Comparison of ENCODE assay signal across 8 mouse cellular contexts in genomic region chr5:118069315-118069714, GRCm38 (mm10). TPM values are rescaled to one million over a fixed set of nuclear protein-coding genes. Genes with fewer than 3 reads are reported as not detected.
A peak's percentile ranks its signal among the peaks of the same experiment; 100 is the strongest.
DNase-seq lines count a peak whose midpoint lies in the region; ATAC-seq and TF ChIP-seq lines count a peak whose summit lies in the region.

No protein-coding gene starts in this region.

- no peak overlapping the region for H3K4me2 ChIP-seq in forebrain, embryonic 13.5 days
- no peak overlapping the region for H3K4me2 ChIP-seq in hindbrain, embryonic 11.5 days (replicated peaks; ENCODE audit: low read depth, low read length)
- no peak overlapping the region for H3K4me2 ChIP-seq in lung, postnatal 0 days (replicated peaks; ENCODE audit: low read depth, low read length)

- no peak overlapping the region for H3K27ac ChIP-seq in forebrain, embryonic 13.5 days
- no peak overlapping the region for H3K27ac ChIP-seq in hindbrain, embryonic 11.5 days (ENCODE audit: low read depth, low read length)
- no peak overlapping the region for H3K27ac ChIP-seq in lung, postnatal 0 days (ENCODE audit: low read length)

- H3K9ac ChIP-seq in forebrain, embryonic 13.5 days: no peak overlapping the region
- no peak overlapping the region for H3K9ac ChIP-seq in hindbrain, embryonic 11.5 days (ENCODE audit: low read depth, low read length)
- no peak overlapping the region for H3K9ac ChIP-seq in lung, postnatal 0 days (replicated peaks; ENCODE audit: low read depth)

- TF ChIP-seq CTCF in brain, embryonic 14.5 days (IDR thresholded peaks at IDR 0.05; ENCODE audit: borderline replicate concordance, extremely low read depth, insufficient read depth, insufficient read length): peak; percentile 94
- TF ChIP-seq CTCF in lung, postnatal 0 days (IDR thresholded peaks at IDR 0.05): peak; percentile 92

- no peak for TF ChIP-seq EP300 in lung, postnatal 0 days (IDR thresholded peaks at IDR 0.05)

- peaks cover 56% of the 10 kb centered on the region for H3K4me1 ChIP-seq in forebrain, embryonic 13.5 days
- no peaks in the 10 kb centered on the region for H3K4me1 ChIP-seq in hindbrain, embryonic 11.5 days (replicated peaks; ENCODE audit: control insufficient read depth, insufficient read depth, low read length)
- H3K4me1 ChIP-seq in lung, postnatal 0 days (ENCODE audit: insufficient read depth, low read depth, low read length): no peaks in the 10 kb centered on the region

- H3K9me3 ChIP-seq in forebrain, embryonic 13.5 days (replicated peaks): no peaks in the 10 kb centered on the region
- H3K9me3 ChIP-seq in hindbrain, embryonic 11.5 days (ENCODE audit: control insufficient read depth, low read length): no peaks in the 10 kb centered on the region
- no peaks in the 10 kb centered on the region for H3K9me3 ChIP-seq in lung, postnatal 0 days (ENCODE audit: low read length)

- no peak overlapping the region for H3K4me3 ChIP-seq in forebrain, embryonic 13.5 days
- H3K4me3 ChIP-seq in hindbrain, embryonic 11.5 days (ENCODE audit: low read depth, low read length): no peak overlapping the region
- no peak overlapping the region for H3K4me3 ChIP-seq in lung, postnatal 0 days (ENCODE audit: low read depth, low read length)

- H3K36me3 ChIP-seq in forebrain, embryonic 13.5 days (ENCODE audit: poor library complexity, severe bottlenecking): peaks cover 58% of the 10 kb centered on the region
- H3K36me3 ChIP-seq in hindbrain, embryonic 11.5 days (ENCODE audit: control insufficient read depth, insufficient read depth, low read length): peaks cover 3% of the 10 kb centered on the region; the same call in 1 of the 2 replicates
- peaks cover 24% of the 10 kb centered on the region for H3K36me3 ChIP-seq in lung, postnatal 0 days (ENCODE audit: insufficient read depth, low read length)

- peak; percentile 41; the same call in 1 of the 2 replicates for ATAC-seq in forebrain, embryonic 13.5 days
- peak; percentile 51; the same call in 1 of the 2 replicates for ATAC-seq in hindbrain, embryonic 11.5 days (ENCODE audit: low FRiP score)
- peak; percentile 58 for ATAC-seq in lung, postnatal 0 days

- no peak for TF ChIP-seq POLR2A in brain, embryonic 14.5 days (IDR thresholded peaks at IDR 0.05; ENCODE audit: borderline replicate concordance, extremely low read depth, insufficient read depth, insufficient read length, poor library complexity, severe bottlenecking)

- peak; percentile 69 for DNase-seq in ES-CJ7 (ENCODE audit: low read depth, low spot score)
- DNase-seq in brain, embryonic 14.5 days (ENCODE audit: low read depth): peak; percentile 84
- peak; percentile 82 for DNase-seq in hindbrain, embryonic 11.5 days (ENCODE audit: low spot score)
- peak; percentile 84 to 89 for DNase-seq in layer of hippocampus, postnatal 10 days (ENCODE audit: low spot score in 2 of 2)
- peak; percentile 79 for DNase-seq in lung, postnatal 0 days (ENCODE audit: low spot score)
- peak; percentile 70 for DNase-seq in ovary, postnatal 36 days (ENCODE audit: low spot score)
- DNase-seq in thymus, postnatal 36 days: peak; percentile 78 to 82

- 48% methylated on average over 9 of the region's 9 CpGs for WGBS in forebrain, embryonic 13.5 days
- 45% methylated on average over 9 of the region's 9 CpGs for WGBS in hindbrain, embryonic 11.5 days
- WGBS in lung, postnatal 0 days: 40% methylated on average over 9 of the region's 9 CpGs

- no peaks in the 10 kb centered on the region for H3K27me3 ChIP-seq in forebrain, embryonic 13.5 days
- no peaks in the 10 kb centered on the region for H3K27me3 ChIP-seq in hindbrain, embryonic 11.5 days (ENCODE audit: control insufficient read depth, insufficient read depth, low read length)
- no peaks in the 10 kb centered on the region for H3K27me3 ChIP-seq in lung, postnatal 0 days (replicated peaks; ENCODE audit: insufficient read depth, low read length)

RNA-seq across cellular contexts. Expression of gene Tesc, which starts 41.8 kb away (rescaled TPM):
- polyA plus RNA-seq in brain, embryonic 14.5 days (2012; rRNA removed): 2.6 and 3.0 TPM in 2 replicates
- polyA plus RNA-seq in forebrain, embryonic 13.5 days (2015; fragmentation: Nextera tagmentation; extraction: Ambion mirVana): 4.5 and 5.2 TPM in 2 replicates
- 0.63 and 1.4 TPM in 2 replicates for polyA plus RNA-seq in hindbrain, embryonic 11.5 days (2014; fragmentation: Nextera tagmentation; extraction: Ambion mirVana)
- 10 to 100 TPM; 41.3 to 42.2 TPM for total RNA-seq in layer of hippocampus, postnatal 10 days (2021)
- 1.5 and 1.6 TPM in 2 replicates for polyA plus RNA-seq in lung, postnatal 0 days (2015; fragmentation: Nextera tagmentation; extraction: Ambion mirVana)
